Mouse (Mus musculus) ES-E14 (cell line): Measurements from ENCODE around the gene Gm26620. TPM values are rescaled to one million over a fixed set of nuclear protein-coding genes. Genes with fewer than 3 reads are reported as not detected.
A peak's percentile ranks its signal among the peaks of the same experiment; 100 is the strongest.

Experiments used
- DNase-seq: peaks from one replicate; pipeline ENCODE4 v3.0.0-alpha.2; 2013; ENCODE audit warnings: low read depth, low spot score
- H3K27ac ChIP-seq: 2 replicates; pipeline ENCODE4 v1.5.1; 2012; ENCODE audit warnings: low read depth, mild to moderate bottlenecking, low read length, moderate library complexity, mixed read lengths; ENCODE audit not compliant: poor library complexity, insufficient read depth, severe bottlenecking
- H3K36me3 ChIP-seq: 2 replicates; pipeline ENCODE4 v1.6.1; 2012; ENCODE audit warnings: mild to moderate bottlenecking, low read length, moderate library complexity, mixed read lengths; ENCODE audit not compliant: control insufficient read depth, poor library complexity, insufficient read depth, severe bottlenecking
- H3K4me1 ChIP-seq, 2 experiments: fragments of 150-350 bp in 1 of 2; sonication (generic) in 1 of 2; 2 replicates each; pipeline ENCODE4 v1.6.1; 2012; ENCODE audit warnings: low read length in 2 of 2, mild to moderate bottlenecking in 1 of 2, mixed read lengths in 1 of 2; ENCODE audit not compliant: control insufficient read depth in 2 of 2, insufficient read depth in 2 of 2, poor library complexity in 1 of 2
- H3K4me3 ChIP-seq, 2 experiments: fragments of 150-350 bp in 1 of 2; sonication (generic) in 1 of 2; 2 replicates each; pipeline ENCODE4 v1.5.1; 2012; ENCODE audit warnings: low read length in 2 of 2, low read depth in 1 of 2, mild to moderate bottlenecking in 1 of 2, mixed read lengths in 1 of 2; ENCODE audit not compliant: insufficient read depth in 1 of 2, poor library complexity in 1 of 2, severe bottlenecking in 1 of 2
- H3K9ac ChIP-seq: 2 replicates; pipeline ENCODE4 v1.6.1; 2012; ENCODE audit warnings: low read depth, mild to moderate bottlenecking, low read length, mixed read lengths; ENCODE audit not compliant: poor library complexity, insufficient read depth, severe bottlenecking
- H3K9me3 ChIP-seq: fragments of 150-350 bp; sonication (generic); 2 replicates; pipeline ENCODE4 v1.6.1; 2012; ENCODE audit warnings: low read depth, mild to moderate bottlenecking, low read length; ENCODE audit not compliant: control insufficient read depth, insufficient read depth
- CHD2 ChIP-seq: IDR thresholded peaks from 2 replicates; pipeline ENCODE4 v1.6.1; 2014; ENCODE audit warnings: mild to moderate bottlenecking, low read depth, low read length, inconsistent platforms
- HCFC1 ChIP-seq: IDR thresholded peaks from 2 replicates; pipeline ENCODE4 v1.6.1; 2012; ENCODE audit warnings: low read length, inconsistent platforms, borderline replicate concordance; ENCODE audit not compliant: insufficient read depth
- MAFK ChIP-seq: IDR thresholded peaks from 2 replicates; pipeline ENCODE4 v1.6.1; 2014; ENCODE audit warnings: mild to moderate bottlenecking, low read depth, low read length, inconsistent platforms; ENCODE audit not compliant: insufficient read depth
- ZC3H11A ChIP-seq: IDR thresholded peaks from 2 replicates; pipeline ENCODE4 v1.6.1; 2012; ENCODE audit warnings: low read depth, mild to moderate bottlenecking, inconsistent platforms, low read length, borderline replicate concordance
- ZNF384 ChIP-seq: IDR thresholded peaks from 2 replicates; pipeline ENCODE4 v1.6.1; 2012; ENCODE audit warnings: low read depth, low read length, inconsistent platforms
- in situ Hi-C, 2 experiments: fragments of 600-800 bp; cut with MboI; formaldehyde crosslinking; loops; one replicate each; pipeline ENCODE4 v1.15.1; 2025; ENCODE audit warnings: low sequenced_read_pairs in 2 of 2, inconsistent platforms in 1 of 2; ENCODE audit not compliant: unreplicated experiment in 2 of 2
- total RNA-seq: library from RNA; depleted of rRNA; stranded (reverse); fragments of 300-350 nt; gene quantifications from 2 replicates; pipeline ENCODE4 v1.2.3, GENCODE M21; 2012

The Gm26620 gene
- total RNA-seq, 1 experiment: 2.8 TPM

- H3K36me3 ChIP-seq: no peaks in the 10 kb centered on the region; the same call in 1 of the 2 replicates
- TF ChIP-seq MAFK: no peak
- TF ChIP-seq HCFC1: no peak
- no peak for TF ChIP-seq CHD2
- TF ChIP-seq ZNF384: no peak
- TF ChIP-seq ZC3H11A: no peak
- H3K4me1 ChIP-seq: no peaks in the 10 kb centered on the region
- 0 out of 2 replicates have a peak overlapping the region, but pooled peaks have one; percentile 31 for H3K27ac ChIP-seq
- in situ Hi-C loops: no loop called here
- no peak overlapping the region for H3K9ac ChIP-seq
- H3K4me3 ChIP-seq: no peak overlapping the region
- no peak for DNase-seq
- no peaks in the 10 kb centered on the region for H3K9me3 ChIP-seq
Measured at GRCm38 (mm10) chr1:170857369-170857768, 27.5 kb upstream of the Gm26620 start.

GRCm38 (mm10) chr1:170858872-170859271 is 26.0 kb upstream of the Gm26620 start:
- H3K4me1 ChIP-seq: no peaks in the 10 kb centered on the region
- in situ Hi-C loops: no loop called here
- no peak overlapping the region for H3K4me3 ChIP-seq
- H3K36me3 ChIP-seq: no peaks in the 10 kb centered on the region
- H3K9ac ChIP-seq: no peak overlapping the region
- no peak for DNase-seq
- H3K27ac ChIP-seq: no peak overlapping the region
- H3K9me3 ChIP-seq: no peaks in the 10 kb centered on the region
- TF ChIP-seq ZNF384: no peak
- TF ChIP-seq MAFK: no peak
- no peak for TF ChIP-seq ZC3H11A
- TF ChIP-seq CHD2: no peak
- TF ChIP-seq HCFC1: no peak

GRCm38 (mm10) chr1:170861671-170862434 is 23.0 kb upstream of the Gm26620 start:
- H3K36me3 ChIP-seq: no peaks in the 10 kb centered on the region

GRCm38 (mm10) chr1:170862435-170862717 is 22.5 kb upstream of the Gm26620 start:
- TF ChIP-seq ZC3H11A (no peak), CHD2 (no peak), ZNF384 (no peak), HCFC1 (no peak), MAFK (no peak)
- no peaks in the 10 kb centered on the region for H3K36me3 ChIP-seq
- no peaks in the 10 kb centered on the region; a peak in 1 of 4 replicates for H3K4me1 ChIP-seq
- in situ Hi-C loops: no loop called here
- H3K4me3 ChIP-seq: no peak overlapping the region
- no peak overlapping the region for H3K27ac ChIP-seq
- no peak overlapping the region for H3K9ac ChIP-seq
- no peaks in the 10 kb centered on the region for H3K9me3 ChIP-seq
- DNase-seq: no peak

More at GRCm38 (mm10) chr1:170861671-170862434, 23.0 kb upstream of the Gm26620 start:
- no peak for DNase-seq
- Histone ChIP-seq H3K4me3 (no peak overlapping the region), H3K9me3 (no peaks in the 10 kb centered on the region), H3K27ac (no peak overlapping the region), H3K9ac (no peak overlapping the region), H3K4me1 (no peaks in the 10 kb centered on the region; a peak in 1 of 4 replicates)
- in situ Hi-C loops: no loop called here
- TF ChIP-seq CHD2 (no peak), MAFK (no peak), ZNF384 (no peak), ZC3H11A (no peak), HCFC1 (no peak)
